Mouse (Mus musculus): Measurements from ENCODE around the gene Tiparp. TPM values are rescaled to one million over a fixed set of nuclear protein-coding genes. Genes with fewer than 3 reads are reported as not detected.

Tiparp gene
- polyA plus RNA-seq, 1 experiment from 2014 or later: 33.3 TPM

DNA sequence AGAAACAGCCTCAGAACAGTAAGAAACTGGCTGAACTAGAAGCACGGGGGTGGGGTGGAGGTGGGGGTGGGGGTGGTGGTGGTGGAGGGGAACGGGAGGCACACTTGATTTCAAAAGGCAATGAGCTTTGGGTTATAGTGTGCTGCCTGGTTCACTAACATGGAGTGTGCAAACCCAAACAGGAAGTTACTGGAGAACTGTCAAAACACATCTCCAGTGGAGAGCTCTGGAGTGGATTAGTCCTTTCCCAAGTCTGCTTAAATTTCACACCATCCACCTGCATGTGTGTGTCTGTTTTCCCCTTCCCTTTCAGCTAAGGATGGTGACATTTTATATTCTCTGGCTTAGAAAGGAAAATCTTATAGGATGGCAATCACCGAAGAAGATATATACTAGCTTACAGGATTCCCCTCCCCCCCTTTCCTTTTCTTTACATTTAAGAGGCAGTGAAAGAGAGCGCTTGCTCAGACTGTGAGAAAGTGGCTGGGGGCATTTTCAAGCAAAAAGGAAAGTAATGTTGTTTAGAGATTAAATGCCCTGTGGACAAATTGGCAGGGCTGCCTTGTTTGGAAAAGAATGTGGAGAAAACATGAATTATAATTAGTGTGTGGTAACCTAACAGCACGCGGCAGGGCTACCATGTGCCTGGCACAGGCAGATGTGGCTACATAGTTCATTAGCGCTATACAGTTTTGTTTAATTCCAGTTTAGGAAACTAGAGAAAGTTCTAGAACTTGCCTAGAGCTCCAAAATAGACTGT, 70.0 kb downstream of the Tiparp start:
- Histone ChIP-seq H3K4me1 (ENCODE audit: control insufficient read depth, insufficient read depth, low read length) (no peaks in the 10 kb centered on the region), H3K4me3 (ENCODE audit: low read depth, low read length) (no peak overlapping the region), H3K36me3 (ENCODE audit: control insufficient read depth, insufficient read depth, low read length) (no peaks in the 10 kb centered on the region), H3K9me3 (ENCODE audit: control insufficient read depth, low read length) (no peaks in the 10 kb centered on the region), H3K27ac (ENCODE audit: low read depth, low read length) (no peak overlapping the region), H3K4me2 (ENCODE audit: low read depth) (no peak overlapping the region), H3K27me3 (ENCODE audit: control insufficient read depth, insufficient read depth, low read length) (no peaks in the 10 kb centered on the region), H3K9ac (ENCODE audit: low read length) (no peak overlapping the region)
- no peak for DNase-seq (ENCODE audit: low spot score)
- no peak for ATAC-seq (ENCODE audit: insufficient read depth, low FRiP score, low TSS enrichment)
- WGBS: 61% methylated on average over 7 of the region's 7 CpGs

DNA sequence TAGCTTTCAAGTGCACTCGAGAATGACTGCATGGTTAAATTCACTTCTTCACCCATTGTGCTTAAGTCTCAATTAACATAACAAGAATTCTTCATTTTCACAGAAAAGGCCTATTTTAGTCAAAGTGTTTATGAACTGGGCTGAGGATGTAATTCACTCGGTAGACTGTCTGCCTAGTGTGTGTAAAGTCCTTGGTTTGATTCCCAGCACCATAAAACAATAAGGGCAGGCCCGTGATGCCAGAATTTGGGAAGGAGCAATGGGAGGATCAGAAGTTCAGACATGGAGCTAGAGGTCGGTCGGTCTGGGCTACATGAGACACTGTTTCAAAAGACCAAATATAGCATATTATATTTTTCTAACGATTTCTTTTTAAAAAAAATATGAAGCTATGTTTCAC, 70.9 kb downstream of the Tiparp start:
- Histone ChIP-seq H3K9me3 (ENCODE audit: control insufficient read depth, low read length) (no peaks in the 10 kb centered on the region), H3K4me2 (ENCODE audit: low read depth) (no peak overlapping the region), H3K27me3 (ENCODE audit: control insufficient read depth, insufficient read depth, low read length) (no peaks in the 10 kb centered on the region), H3K4me1 (ENCODE audit: control insufficient read depth, insufficient read depth, low read length) (no peaks in the 10 kb centered on the region), H3K36me3 (ENCODE audit: control insufficient read depth, insufficient read depth, low read length) (no peaks in the 10 kb centered on the region), H3K4me3 (ENCODE audit: low read depth, low read length) (no peak overlapping the region), H3K9ac (ENCODE audit: low read length) (no peak overlapping the region), H3K27ac (ENCODE audit: low read depth, low read length) (no peak overlapping the region)
- 85% methylated on average over 6 of the region's 6 CpGs for WGBS
- no peak for DNase-seq (ENCODE audit: low spot score)
- no peak for ATAC-seq (ENCODE audit: insufficient read depth, low FRiP score, low TSS enrichment)

DNA sequence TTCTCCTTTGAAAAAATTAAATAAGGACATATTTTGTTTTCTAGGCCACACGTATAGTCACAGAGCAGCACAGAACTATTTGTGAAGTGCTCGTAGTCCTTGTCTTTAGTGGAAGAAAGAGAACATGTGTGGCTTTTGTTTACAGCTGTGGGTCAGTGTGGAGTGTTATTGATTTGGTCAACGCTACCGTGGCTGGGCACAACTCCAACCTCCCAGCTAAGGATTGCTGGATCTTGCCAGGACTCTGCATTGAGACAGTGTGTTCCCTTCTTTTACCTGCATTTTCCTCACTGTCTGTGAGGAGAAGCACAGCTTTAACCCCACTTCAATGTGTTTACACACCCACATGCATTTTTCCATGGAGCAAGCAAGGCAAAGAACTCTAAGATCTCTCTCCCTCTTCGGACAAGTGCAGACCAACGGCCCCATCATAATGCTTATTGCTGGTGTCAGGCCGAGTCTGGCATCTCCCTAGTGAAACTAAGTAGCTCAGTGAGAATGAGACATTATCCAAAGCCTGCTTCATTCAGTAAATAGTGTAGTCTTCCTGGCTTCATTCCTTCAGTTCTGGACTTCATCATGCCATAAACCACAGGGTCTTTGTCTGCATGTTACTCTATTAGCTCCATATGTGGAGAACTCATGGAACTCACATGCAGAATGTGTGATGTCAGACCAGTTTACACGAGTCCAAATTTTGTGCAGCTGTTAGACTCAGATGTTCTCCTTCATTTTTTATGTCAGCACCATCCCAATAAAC, 73.3 kb downstream of the Tiparp start:
- H3K9me3 ChIP-seq (ENCODE audit: control insufficient read depth, low read length): no peaks in the 10 kb centered on the region
- H3K27ac ChIP-seq (ENCODE audit: low read depth, low read length): no peak overlapping the region
- no peaks in the 10 kb centered on the region for H3K27me3 ChIP-seq (ENCODE audit: control insufficient read depth, insufficient read depth, low read length)
- no peak overlapping the region for H3K9ac ChIP-seq (ENCODE audit: low read length)
- H3K4me1 ChIP-seq (ENCODE audit: control insufficient read depth, insufficient read depth, low read length): no peaks in the 10 kb centered on the region
- no peak for ATAC-seq (ENCODE audit: insufficient read depth, low FRiP score, low TSS enrichment)
- no peak overlapping the region for H3K4me3 ChIP-seq (ENCODE audit: low read depth, low read length)
- no peak overlapping the region for H3K4me2 ChIP-seq (ENCODE audit: low read depth)
- 84% methylated on average over 8 of the region's 8 CpGs for WGBS
- DNase-seq (ENCODE audit: low spot score): no peak
- H3K36me3 ChIP-seq (ENCODE audit: control insufficient read depth, insufficient read depth, low read length): no peaks in the 10 kb centered on the region

DNA sequence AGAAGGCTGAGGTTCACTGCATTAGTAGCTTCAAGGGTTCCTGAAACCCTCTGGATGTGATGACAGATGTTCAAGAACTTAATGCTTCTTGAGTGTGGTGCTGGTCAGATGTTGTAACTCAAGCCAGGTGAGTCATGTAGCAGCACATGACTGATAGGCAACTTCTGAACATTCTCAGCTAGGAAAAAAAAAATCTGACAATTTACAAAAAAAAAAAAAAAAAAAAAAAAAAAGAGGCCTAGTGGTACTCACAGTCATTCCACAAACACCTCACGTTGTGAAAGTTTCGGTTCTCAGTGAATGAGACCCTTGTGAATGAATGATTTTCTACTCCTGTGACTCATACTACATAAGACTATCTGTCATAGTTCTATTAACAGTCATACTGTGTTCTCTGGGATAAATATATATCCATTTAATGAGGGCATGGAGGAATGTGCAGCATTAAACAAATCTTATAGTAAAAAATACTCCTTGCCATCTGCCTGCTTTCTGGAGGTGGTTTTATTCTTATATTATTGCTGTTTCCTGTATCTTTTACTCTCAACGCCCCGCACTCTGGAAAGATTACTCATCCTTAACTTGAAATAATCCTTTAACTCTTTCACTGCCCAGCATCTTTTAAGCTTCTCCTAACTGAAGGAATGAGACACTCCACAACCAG, 75.3 kb downstream of the Tiparp start:
- 73% methylated on average over 4 of the region's 4 CpGs for WGBS
- DNase-seq (ENCODE audit: low spot score): no peak

More for the DNA sequence above, 75.3 kb downstream of the Tiparp start:
- H3K9ac ChIP-seq (ENCODE audit: low read length): no peak overlapping the region
- H3K9me3 ChIP-seq (ENCODE audit: control insufficient read depth, low read length): no peaks in the 10 kb centered on the region
- H3K36me3 ChIP-seq (ENCODE audit: control insufficient read depth, insufficient read depth, low read length): no peaks in the 10 kb centered on the region
- H3K27me3 ChIP-seq (ENCODE audit: control insufficient read depth, insufficient read depth, low read length): no peaks in the 10 kb centered on the region
- H3K27ac ChIP-seq (ENCODE audit: low read depth, low read length): no peak overlapping the region
- no peaks in the 10 kb centered on the region for H3K4me1 ChIP-seq (ENCODE audit: control insufficient read depth, insufficient read depth, low read length)
- no peak overlapping the region for H3K4me3 ChIP-seq (ENCODE audit: low read depth, low read length)
- H3K4me2 ChIP-seq (ENCODE audit: low read depth): no peak overlapping the region
- ATAC-seq (ENCODE audit: insufficient read depth, low FRiP score, low TSS enrichment): no peak

Other genes starting within 250 kb of the Tiparp start
- gene Ssr3, start 135.8 kb upstream of the Tiparp start, polyA plus RNA-seq (2014; fragmentation: Nextera tagmentation; extraction: Ambion mirVana): 269 and 271 TPM in 2 replicates
- 6.2 and 6.9 TPM in 2 replicates for gene Lekr1, start 137.8 kb downstream of the Tiparp start, polyA plus RNA-seq (2014; fragmentation: Nextera tagmentation; extraction: Ambion mirVana)

Data from neural tube, embryonic 11.5 days (tissue).